Mouse (Mus musculus) small intestine, adult 2 months (tissue): Measurements from ENCODE around the gene Foxp1. TPM values are rescaled to one million over a fixed set of nuclear protein-coding genes. Genes with fewer than 3 reads are reported as not detected.

Source experiments
- H3K27ac ChIP-seq: fragments of 200-500 bp; 2 replicates; pipeline ENCODE4 v1.5.1; 2012; ENCODE audit warnings: low read depth, low read length, control low read depth, inconsistent platforms; ENCODE audit not compliant: insufficient read depth
- H3K27me3 ChIP-seq: fragments of 200-500 bp; 2 replicates; pipeline ENCODE4 v1.6.1; 2012; ENCODE audit warnings: mild to moderate bottlenecking, moderate library complexity, low read length, inconsistent platforms; ENCODE audit not compliant: control insufficient read depth, insufficient read depth
- H3K36me3 ChIP-seq: fragments of 200-500 bp; 2 replicates; pipeline ENCODE4 v1.6.1; 2012; ENCODE audit warnings: mild to moderate bottlenecking, low read length, control low read depth, inconsistent platforms; ENCODE audit not compliant: control insufficient read depth, insufficient read depth
- H3K4me1 ChIP-seq: fragments of 200-500 bp; 2 replicates; pipeline ENCODE4 v1.6.1; 2012; ENCODE audit warnings: low read length, inconsistent platforms, mixed read lengths; ENCODE audit not compliant: control insufficient read depth, insufficient read depth, insufficient read length
- H3K4me3 ChIP-seq: fragments of 200-500 bp; 2 replicates; pipeline ENCODE4 v1.5.1; 2012; ENCODE audit warnings: low read depth, mild to moderate bottlenecking, control low read depth, inconsistent platforms, low read length, moderate library complexity
- CTCF ChIP-seq: fragments of 200-500 bp; IDR thresholded peaks from 2 replicates; pipeline ENCODE4 v1.5.1; 2012; ENCODE audit warnings: low read depth, mild to moderate bottlenecking, control low read depth, inconsistent platforms, low read length, moderate library complexity, mixed read lengths; ENCODE audit not compliant: insufficient replicate concordance, insufficient read length; ENCODE audit errors: extremely low read depth
- POLR2A ChIP-seq: fragments of 200-500 bp; IDR thresholded peaks from 2 replicates; pipeline ENCODE4 v1.6.1; 2012; ENCODE audit warnings: low read depth, mild to moderate bottlenecking, control low read depth, inconsistent platforms, low read length, moderate library complexity
- WGBS: fragments of 180-500 bp; shearing (Covaris S2); methylation state at CpG from one replicate; pipeline ENCODE4 v1.1.7; 2018; 5-methylcytosine and 5-hydroxymethylcytosine counted together
- polyA plus RNA-seq: library from polyadenylated mRNA; depleted of rRNA; stranded (reverse); fragments of >200 nt; gene quantifications from 2 replicates; pipeline ENCODE4 v1.2.3, GENCODE M21; 2012

Gene Foxp1
- polyA plus RNA-seq, 1 experiment = 52.2 TPM

GRCm38 (mm10) chr6:99203231-99203630, 319.3 kb downstream of the Foxp1 start:
- H3K4me3 ChIP-seq = no peak overlapping the region
- no peak for TF ChIP-seq POLR2A
- no peak for TF ChIP-seq CTCF
- 74% methylated on average over 11 of the region's 11 CpGs for WGBS
- H3K27me3 ChIP-seq = no peaks in the 10 kb centered on the region
- H3K36me3 ChIP-seq = no peaks in the 10 kb centered on the region
- H3K27ac ChIP-seq = no peak overlapping the region
- peaks cover 16% of the 10 kb centered on the region for H3K4me1 ChIP-seq

DNA sequence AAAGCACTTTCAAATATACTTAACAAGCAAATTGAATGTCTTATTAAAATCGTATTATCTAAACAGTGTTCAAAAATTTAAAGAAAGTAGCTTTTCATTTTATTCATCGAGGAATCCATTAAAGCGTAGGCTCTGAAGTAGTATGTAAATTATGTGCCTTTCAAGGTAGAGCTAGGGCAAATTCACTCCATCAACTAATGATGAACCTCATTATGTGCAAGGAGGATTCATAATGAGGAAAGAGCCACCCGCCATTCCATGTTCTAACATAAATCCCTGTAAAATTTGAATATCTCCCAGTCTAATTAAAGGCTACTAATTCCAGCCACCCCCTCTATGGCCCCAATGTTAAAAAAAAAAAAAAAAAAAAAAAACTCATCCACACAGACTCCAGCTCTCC, 319.7 kb downstream of the Foxp1 start:
- TF ChIP-seq CTCF = no peak
- TF ChIP-seq POLR2A = no peak
- WGBS = 96% methylated on average over 4 of the region's 4 CpGs
- H3K27ac ChIP-seq = no peak overlapping the region
- H3K36me3 ChIP-seq = no peaks in the 10 kb centered on the region
- peaks cover 16% of the 10 kb centered on the region for H3K4me1 ChIP-seq
- H3K4me3 ChIP-seq = no peak overlapping the region
- no peaks in the 10 kb centered on the region for H3K27me3 ChIP-seq

DNA sequence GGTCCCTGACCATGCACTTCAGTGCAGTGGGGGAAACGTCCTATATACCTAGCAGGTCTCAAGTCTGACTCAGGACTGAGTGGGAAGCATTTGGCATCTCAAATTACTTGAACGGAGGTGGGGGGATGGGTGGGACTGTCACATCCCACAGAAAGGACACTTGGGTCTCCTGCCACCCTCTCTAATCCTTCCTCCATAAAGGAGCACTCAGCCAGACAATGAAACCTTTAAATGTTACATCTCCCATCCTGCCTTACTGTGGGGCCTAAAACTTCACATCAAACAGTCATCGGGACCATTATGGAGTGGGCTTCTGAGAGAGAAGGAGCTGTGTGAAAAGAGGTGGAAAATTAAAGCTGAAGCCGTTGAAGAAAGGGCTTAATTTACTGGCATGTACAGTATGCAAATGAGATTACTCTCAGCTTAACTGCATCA, 321.2 kb downstream of the Foxp1 start:
- H3K27ac ChIP-seq = no peak overlapping the region
- peaks cover 13% of the 10 kb centered on the region for H3K4me1 ChIP-seq
- TF ChIP-seq POLR2A (no peak), CTCF (no peak)
- 0 out of 2 replicates have a peak, but pooled peaks cover 1% of the 10 kb centered on the region for H3K36me3 ChIP-seq
- 62% methylated on average over 4 of the region's 4 CpGs for WGBS
- no peaks in the 10 kb centered on the region for H3K27me3 ChIP-seq
- no peak overlapping the region for H3K4me3 ChIP-seq

DNA sequence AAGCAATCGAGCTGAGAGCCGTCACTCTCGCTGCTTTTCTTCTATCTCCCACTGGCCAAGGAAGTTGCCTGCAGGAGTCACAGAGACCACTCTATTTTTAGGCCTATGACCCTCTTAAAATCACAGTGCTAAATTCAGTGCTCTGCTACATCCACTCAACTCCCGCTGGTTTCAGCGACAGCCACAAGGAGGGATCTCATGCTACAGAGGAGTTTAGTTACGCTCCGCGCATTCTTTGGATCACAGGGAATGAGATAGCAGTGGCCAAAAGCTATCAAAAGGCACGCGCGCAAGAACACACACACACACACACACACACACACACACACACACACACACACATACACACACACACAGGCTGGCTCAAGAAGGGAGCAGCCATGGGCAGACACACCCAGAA, 321.9 kb downstream of the Foxp1 start:
- 0 out of 2 replicates have a peak, but pooled peaks cover 1% of the 10 kb centered on the region for H3K36me3 ChIP-seq
- H3K4me3 ChIP-seq = no peak overlapping the region
- no peak for TF ChIP-seq POLR2A
- TF ChIP-seq CTCF = no peak
- H3K27me3 ChIP-seq = no peaks in the 10 kb centered on the region
- H3K27ac ChIP-seq = no peak overlapping the region
- WGBS = 75% methylated on average over 11 of the region's 11 CpGs
- H3K4me1 ChIP-seq = peaks cover 8% of the 10 kb centered on the region

DNA sequence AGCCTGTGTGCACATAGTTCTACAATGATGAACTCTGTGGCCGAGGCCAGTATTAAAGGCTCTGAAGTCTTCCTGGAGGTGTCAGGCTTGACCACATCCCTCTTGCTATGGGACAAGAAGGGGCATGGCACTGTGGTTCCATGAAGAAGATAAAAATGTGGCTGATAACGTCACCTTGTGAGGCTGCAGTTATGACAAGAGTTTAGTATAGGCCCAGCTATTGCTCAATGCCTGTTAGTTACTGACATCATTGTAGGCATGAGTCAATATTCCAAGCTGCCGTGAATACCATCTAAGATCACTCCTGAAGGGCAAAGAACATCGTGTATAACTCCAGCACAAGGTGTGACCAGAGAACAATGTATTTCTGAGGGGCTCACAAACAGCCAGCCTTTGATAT, 323.2 kb downstream of the Foxp1 start:
- Histone ChIP-seq H3K4me1 (peaks cover 3% of the 10 kb centered on the region; the same call in 1 of the 2 replicates), H3K27ac (no peak overlapping the region), H3K27me3 (no peaks in the 10 kb centered on the region), H3K36me3 (0 out of 2 replicates have a peak, but pooled peaks cover 1% of the 10 kb centered on the region), H3K4me3 (no peak overlapping the region)
- 39% methylated on average over 4 of the region's 4 CpGs for WGBS
- TF ChIP-seq POLR2A (no peak), CTCF (no peak)

GRCm38 (mm10) chr6:99193697-99194096, 328.8 kb downstream of the Foxp1 start:
- Histone ChIP-seq H3K27ac (no peak overlapping the region), H3K4me3 (no peak overlapping the region), H3K4me1 (0 out of 2 replicates have a peak, but pooled peaks cover 4% of the 10 kb centered on the region), H3K36me3 (0 out of 2 replicates have a peak, but pooled peaks cover 1% of the 10 kb centered on the region), H3K27me3 (no peaks in the 10 kb centered on the region)
- TF ChIP-seq POLR2A = no peak
- TF ChIP-seq CTCF = no peak
- WGBS = 19% methylated on average over 8 of the region's 8 CpGs

- TF ChIP-seq CTCF (no peak), POLR2A (no peak)
- WGBS = 66% methylated on average over 8 of the region's 8 CpGs
- no peak overlapping the region for H3K27ac ChIP-seq
Measured at GRCm38 (mm10) chr6:99191636-99192137, 330.8 kb downstream of the Foxp1 start.

More at GRCm38 (mm10) chr6:99191636-99192137, 330.8 kb downstream of the Foxp1 start:
- Histone ChIP-seq H3K27me3 (no peaks in the 10 kb centered on the region), H3K4me3 (no peak overlapping the region), H3K36me3 (no peaks in the 10 kb centered on the region), H3K4me1 (peaks cover 4% of the 10 kb centered on the region; the same call in 1 of the 2 replicates)
